Mouse (Mus musculus) testis, adult 2 months (tissue): ENCODE results near the gene Pld6. TPM values are rescaled to one million over a fixed set of nuclear protein-coding genes. Genes with fewer than 3 reads are reported as not detected.

Experiments
- H3K27ac ChIP-seq: fragments of 200-500 bp; 2 replicates; pipeline ENCODE4 v1.5.1; 2012; ENCODE audit warnings: low read depth, low read length; ENCODE audit not compliant: control insufficient read depth, insufficient read depth
- H3K27me3 ChIP-seq: fragments of 200-500 bp; 2 replicates; pipeline ENCODE4 v1.6.1; 2012; ENCODE audit warnings: mild to moderate bottlenecking, low read length, moderate library complexity; ENCODE audit not compliant: control insufficient read depth, insufficient read depth
- H3K36me3 ChIP-seq: fragments of 200-500 bp; 2 replicates; pipeline ENCODE4 v1.6.1; 2012; ENCODE audit warnings: mild to moderate bottlenecking, low read length; ENCODE audit not compliant: control insufficient read depth, insufficient read depth
- H3K4me1 ChIP-seq: fragments of 200-500 bp; 2 replicates; pipeline ENCODE4 v1.6.1; 2012; ENCODE audit warnings: low read length; ENCODE audit not compliant: control insufficient read depth, insufficient read depth
- H3K4me3 ChIP-seq: fragments of 200-500 bp; 2 replicates; pipeline ENCODE4 v1.5.1; 2012; ENCODE audit warnings: low read depth, mild to moderate bottlenecking, low read length, moderate library complexity, mixed read lengths; ENCODE audit not compliant: control insufficient read depth
- CTCF ChIP-seq: fragments of 200-500 bp; IDR thresholded peaks from 2 replicates; pipeline ENCODE4 v1.5.1; 2012; ENCODE audit warnings: low read depth, mild to moderate bottlenecking, inconsistent platforms, low read length, moderate library complexity; ENCODE audit not compliant: control insufficient read depth, insufficient read depth, insufficient replicate concordance
- POLR2A ChIP-seq: fragments of 200-500 bp; IDR thresholded peaks from 2 replicates; pipeline ENCODE4 v1.6.1; 2012; ENCODE audit warnings: low read depth, mild to moderate bottlenecking, inconsistent platforms, low read length, moderate library complexity; ENCODE audit not compliant: control insufficient read depth
- polyA plus RNA-seq: library from polyadenylated mRNA; depleted of rRNA; stranded (reverse); fragments of >200 nt; gene quantifications from 2 replicates; pipeline ENCODE4 v1.2.3, GENCODE M21; 2012

The Pld6 gene
- polyA plus RNA-seq, 1 experiment = 110 TPM

DNA sequence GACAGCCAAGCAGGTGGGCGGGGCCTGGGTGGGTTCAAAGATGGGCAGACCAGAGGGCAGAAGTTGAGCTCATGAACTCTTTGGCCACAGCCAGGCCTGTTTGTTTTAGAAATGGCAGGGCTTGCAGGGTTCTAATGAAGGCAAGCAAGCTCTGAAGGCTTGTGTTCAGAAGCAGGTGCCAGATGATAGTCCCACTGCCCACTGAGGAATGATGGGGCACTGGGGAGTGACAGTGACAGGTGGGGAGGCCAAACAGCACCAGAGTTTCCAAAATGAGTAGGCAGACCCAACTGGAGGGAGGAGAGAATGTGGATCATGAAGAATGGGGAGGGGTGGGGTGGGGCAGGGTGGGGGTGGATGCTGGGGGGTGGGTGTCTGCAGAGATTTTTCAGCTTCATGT lies 17.8 kb upstream of the Pld6 start:
- no peak for TF ChIP-seq CTCF
- no peak for TF ChIP-seq POLR2A
- H3K27ac ChIP-seq = no peak overlapping the region

DNA sequence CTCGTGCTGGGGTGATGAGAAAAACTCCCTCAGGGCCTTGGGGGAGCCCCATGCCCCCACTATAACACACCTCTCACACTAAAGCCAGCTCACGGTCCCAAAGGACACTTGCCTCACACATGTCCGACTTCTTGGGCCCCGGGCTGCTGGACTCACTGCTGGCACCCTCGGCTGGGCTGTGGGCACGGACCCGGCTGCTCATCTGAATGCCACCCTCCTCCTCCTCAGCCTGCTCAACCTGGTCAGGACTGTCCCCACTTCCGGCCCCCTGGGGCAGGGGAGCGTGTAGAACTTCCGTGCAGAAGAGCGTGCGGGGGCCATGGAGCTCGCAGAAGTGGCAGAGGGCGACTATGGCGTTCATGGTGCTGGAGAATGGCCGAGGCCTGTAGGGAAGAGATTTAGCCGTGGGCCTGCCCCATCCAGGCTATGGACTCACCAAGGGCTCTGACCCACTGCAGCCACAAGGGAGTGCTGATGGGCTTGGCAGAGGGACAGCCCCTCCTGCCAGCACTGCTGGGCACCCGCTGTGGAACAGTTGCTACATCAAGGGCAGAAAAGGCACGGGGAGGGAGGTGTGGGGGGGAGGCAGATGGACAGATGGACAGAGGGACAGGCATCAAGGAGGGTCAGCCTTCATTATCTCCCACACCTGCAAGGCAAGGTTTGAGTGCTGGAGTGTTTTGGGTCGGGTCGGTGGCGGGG lies 17.1 kb upstream of the Pld6 start:
- no peak for TF ChIP-seq CTCF
- no peak for TF ChIP-seq POLR2A
- Histone ChIP-seq H3K27me3 (no peaks in the 10 kb centered on the region), H3K4me3 (no peak overlapping the region), H3K27ac (no peak overlapping the region), H3K4me1 (peaks cover 5% of the 10 kb centered on the region), H3K36me3 (no peaks in the 10 kb centered on the region; the same call in none of the 2 replicates)

More for the DNA sequence above, 17.8 kb upstream of the Pld6 start:
- Histone ChIP-seq H3K4me1 (peaks cover 5% of the 10 kb centered on the region), H3K27me3 (no peaks in the 10 kb centered on the region), H3K36me3 (no peaks in the 10 kb centered on the region; the same call in none of the 2 replicates), H3K4me3 (no peak overlapping the region)

DNA sequence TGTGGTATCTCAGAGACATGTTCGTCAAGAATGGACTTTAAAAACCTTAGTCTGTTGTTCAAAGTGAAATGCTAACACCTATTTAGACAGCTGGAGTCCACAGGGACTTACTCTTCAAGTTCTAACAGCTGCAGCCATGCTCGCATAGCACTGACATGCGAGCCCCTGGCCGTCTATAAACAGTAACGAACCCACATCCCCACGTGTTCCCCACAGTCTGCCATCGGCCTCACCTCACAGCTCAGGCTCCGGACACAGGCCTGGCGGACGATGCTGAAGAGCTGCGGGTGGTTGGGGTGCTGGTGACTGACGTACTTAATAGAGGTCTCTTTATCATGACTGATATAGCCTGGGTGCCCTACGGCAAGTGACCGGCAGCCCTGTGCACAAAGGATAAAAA lies 16.1 kb upstream of the Pld6 start:
- H3K4me3 ChIP-seq = no peak overlapping the region
- no peaks in the 10 kb centered on the region; the same call in none of the 2 replicates for H3K36me3 ChIP-seq
- TF ChIP-seq POLR2A (no peak), CTCF (no peak)
- peaks cover 2% of the 10 kb centered on the region; the same call in 1 of the 2 replicates for H3K4me1 ChIP-seq
- no peaks in the 10 kb centered on the region for H3K27me3 ChIP-seq
- no peak overlapping the region for H3K27ac ChIP-seq

DNA sequence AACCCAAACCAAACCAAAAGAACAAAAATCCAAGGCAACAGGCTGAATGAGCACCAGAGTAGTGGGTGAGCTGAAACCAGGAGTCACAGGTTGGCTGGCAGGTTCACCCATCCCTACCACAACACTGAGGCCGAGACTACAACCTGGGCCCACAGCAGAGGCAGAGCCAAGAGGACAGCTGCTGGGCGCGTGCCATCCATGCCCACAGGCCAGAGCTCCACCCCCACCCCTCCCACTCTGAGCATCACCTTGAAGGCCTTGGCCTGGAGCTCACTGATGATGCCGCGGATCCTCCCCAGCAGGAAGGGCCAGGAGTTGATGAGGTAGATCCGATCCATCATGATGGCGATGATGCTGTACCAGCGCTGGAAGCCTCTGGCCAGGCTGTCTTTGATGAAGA lies 14.4 kb upstream of the Pld6 start:
- Histone ChIP-seq H3K36me3 (no peaks in the 10 kb centered on the region; the same call in none of the 2 replicates), H3K4me1 (no peaks in the 10 kb centered on the region), H3K27me3 (no peaks in the 10 kb centered on the region), H3K4me3 (no peak overlapping the region), H3K27ac (no peak overlapping the region)
- TF ChIP-seq POLR2A = no peak
- TF ChIP-seq CTCF = no peak

DNA sequence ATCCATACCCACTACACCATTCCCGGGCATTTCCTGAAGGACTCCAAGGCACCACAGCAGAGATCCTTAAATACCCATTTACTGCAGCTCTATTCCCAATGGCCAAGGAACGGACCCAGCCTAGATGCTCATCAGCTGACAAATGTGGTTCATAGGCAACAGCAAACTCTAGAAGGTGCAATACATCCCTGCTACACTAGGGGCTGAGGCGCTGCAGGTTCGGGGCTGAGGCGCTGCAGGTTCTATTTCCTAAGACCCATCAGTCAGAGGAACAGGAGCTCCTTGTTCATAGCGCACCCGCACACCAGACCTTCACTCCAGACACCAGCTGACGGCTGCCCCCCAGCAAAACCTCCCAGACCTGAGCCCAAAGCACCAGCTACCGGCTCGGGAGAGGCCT lies 13.0 kb upstream of the Pld6 start:
- TF ChIP-seq CTCF (no peak), POLR2A (no peak)
- Histone ChIP-seq H3K4me3 (no peak overlapping the region), H3K27ac (no peak overlapping the region), H3K4me1 (no peaks in the 10 kb centered on the region), H3K36me3 (no peaks in the 10 kb centered on the region; the same call in none of the 2 replicates), H3K27me3 (no peaks in the 10 kb centered on the region)

DNA sequence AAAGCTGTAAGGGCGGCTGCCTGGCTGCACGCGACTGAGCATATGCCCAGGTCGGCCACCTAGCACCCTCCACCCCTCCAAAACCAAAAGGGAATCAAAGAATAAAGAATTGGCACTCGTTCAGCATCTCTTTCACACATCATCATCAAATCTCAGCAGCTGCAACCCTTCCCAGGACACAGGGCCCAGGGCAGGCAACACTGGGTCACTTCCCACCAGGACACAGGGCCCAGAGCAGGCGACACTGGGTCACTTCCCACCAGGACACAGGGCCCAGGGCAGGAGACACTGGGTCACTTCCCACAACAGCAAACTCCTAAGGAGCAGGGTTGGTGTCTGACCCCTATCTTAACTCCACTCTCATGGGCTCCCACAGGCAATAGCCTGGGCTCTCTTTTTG lies 5.9 kb upstream of the Pld6 start:
- H3K4me1 ChIP-seq = no peaks in the 10 kb centered on the region
- no peak for TF ChIP-seq POLR2A
- TF ChIP-seq CTCF = no peak
- no peak overlapping the region for H3K4me3 ChIP-seq

DNA sequence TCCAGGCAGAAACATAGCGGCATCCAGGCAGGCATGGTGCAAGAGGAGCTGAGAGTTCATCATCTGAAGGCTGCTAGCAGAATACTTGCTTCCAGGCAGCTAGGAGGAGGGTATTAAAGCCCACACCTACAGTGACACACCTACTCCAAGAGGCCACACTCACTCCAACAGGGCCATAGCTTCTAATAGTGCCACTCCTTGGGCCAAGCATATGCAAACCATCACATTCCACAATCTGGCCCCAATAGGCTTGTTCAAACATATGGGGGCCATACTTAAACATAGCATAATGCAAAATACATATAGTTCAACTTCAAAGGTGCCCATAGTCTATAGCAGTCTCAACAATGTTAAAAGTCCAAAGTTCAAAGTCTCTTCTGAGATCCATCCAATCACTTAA lies 1.9 kb upstream of the Pld6 start:
- H3K27ac ChIP-seq = no peak overlapping the region
- H3K4me3 ChIP-seq = no peak overlapping the region
- no peaks in the 10 kb centered on the region for H3K27me3 ChIP-seq
- peaks cover 4% of the 10 kb centered on the region for H3K36me3 ChIP-seq
- TF ChIP-seq POLR2A (no peak), CTCF (no peak)
- peaks cover 7% of the 10 kb centered on the region for H3K4me1 ChIP-seq

More for the DNA sequence above, 5.9 kb upstream of the Pld6 start:
- Histone ChIP-seq H3K36me3 (no peaks in the 10 kb centered on the region; the same call in 1 of the 2 replicates), H3K27ac (no peak overlapping the region), H3K27me3 (no peaks in the 10 kb centered on the region)
